ENCODE assay signal across 8 mouse cellular contexts in genomic region chr5:123749065-123750064, GRCm38 (mm10). TPM values are rescaled to one million over a fixed set of nuclear protein-coding genes. Genes with fewer than 3 reads are reported as not detected.
DNase-seq lines count a peak whose midpoint lies in the region; ATAC-seq and TF ChIP-seq lines count a peak whose summit lies in the region.

Rsrc2 (minus strand) TSS chr5:123749414.
Kntc1 (plus strand) TSS chr5:123749716.

- peak within 1 kb of the TSS; percentile 83 for H3K27ac ChIP-seq in ES-Bruce4 (ENCODE audit: insufficient read depth, low read length)
- H3K27ac ChIP-seq in forebrain, embryonic 13.5 days: peak within 1 kb of the TSS; percentile 98
- H3K27ac ChIP-seq in liver, postnatal 0 days (ENCODE audit: low read depth): peak within 1 kb of the TSS; percentile 100
- H3K27ac ChIP-seq in neural tube, embryonic 14.5 days (ENCODE audit: low read depth, low read length): peak within 1 kb of the TSS; percentile 98

- peak within 1 kb of the TSS; percentile 83 for H3K4me2 ChIP-seq in forebrain, embryonic 13.5 days
- peak within 1 kb of the TSS; percentile 90 for H3K4me2 ChIP-seq in liver, postnatal 0 days (ENCODE audit: low read depth, low read length)
- H3K4me2 ChIP-seq in neural tube, embryonic 14.5 days (ENCODE audit: low read depth, low read length): peak within 1 kb of the TSS; percentile 86

- 0 out of 2 replicates have a peak, but pooled peaks have one; percentile 28 for TF ChIP-seq EP300 in ES-Bruce4 (IDR thresholded peaks at IDR 0.05; ENCODE audit: insufficient read depth, low read depth, low read length)
- peak; percentile 82 for TF ChIP-seq EP300 in liver, postnatal 0 days (IDR thresholded peaks at IDR 0.05; ENCODE audit: low read depth)

- no peaks in the 10 kb centered on the region for H3K9me3 ChIP-seq in ES-Bruce4 (replicated peaks; ENCODE audit: control insufficient read depth, insufficient read depth, low read length, poor library complexity, severe bottlenecking)
- H3K9me3 ChIP-seq in forebrain, embryonic 13.5 days (replicated peaks): no peaks in the 10 kb centered on the region
- H3K9me3 ChIP-seq in liver, postnatal 0 days (ENCODE audit: low read length): no peaks in the 10 kb centered on the region
- H3K9me3 ChIP-seq in neural tube, embryonic 14.5 days (ENCODE audit: control insufficient read depth, low read length): no peaks in the 10 kb centered on the region

- H3K27me3 ChIP-seq in ES-Bruce4 (ENCODE audit: control insufficient read depth, insufficient read depth, low read length, poor library complexity, severe bottlenecking): no peaks in the 10 kb centered on the region
- no peaks in the 10 kb centered on the region for H3K27me3 ChIP-seq in forebrain, embryonic 13.5 days
- no peaks in the 10 kb centered on the region for H3K27me3 ChIP-seq in liver, postnatal 0 days (ENCODE audit: insufficient read depth, low read length)
- no peaks in the 10 kb centered on the region for H3K27me3 ChIP-seq in neural tube, embryonic 14.5 days (ENCODE audit: control insufficient read depth, insufficient read depth, low read length)

- intact Hi-C loops in heart, postnatal 10 days (cut with DNase I): loop anchor here (2.0 kb wide), 1 partner anchor 157 kb away; the partner anchor contains the start of gene Denr

- no peak for TF ChIP-seq CTCF in ES-Bruce4 (IDR thresholded peaks at IDR 0.05; ENCODE audit: low read depth, low read length)
- peak; percentile 39; the same call in 1 of the 2 replicates for TF ChIP-seq CTCF in liver, postnatal 0 days (IDR thresholded peaks at IDR 0.05; ENCODE audit: low read depth)

- H3K36me3 ChIP-seq in ES-Bruce4 (ENCODE audit: control insufficient read depth, insufficient read depth, low read length, poor library complexity, severe bottlenecking): peaks cover 33% of the 10 kb centered on the region
- H3K36me3 ChIP-seq in forebrain, embryonic 13.5 days (ENCODE audit: poor library complexity, severe bottlenecking): peaks cover 13% of the 10 kb centered on the region
- peaks cover 13% of the 10 kb centered on the region for H3K36me3 ChIP-seq in liver, postnatal 0 days (replicated peaks; ENCODE audit: insufficient read depth, low read length)
- peaks cover 5% of the 10 kb centered on the region for H3K36me3 ChIP-seq in neural tube, embryonic 14.5 days (ENCODE audit: control insufficient read depth, insufficient read depth, low read length)

- ATAC-seq in cerebellum, adult (ENCODE audit: insufficient number of reproducible peaks, low FRiP score, low TSS enrichment): peak; percentile 99
- peak; percentile 98 for ATAC-seq in forebrain, embryonic 13.5 days
- peak; percentile 94 for ATAC-seq in liver, postnatal 0 days
- ATAC-seq in neural tube, embryonic 14.5 days (ENCODE audit: low read depth): peak; percentile 97

- H3K4me1 ChIP-seq in ES-Bruce4 (ENCODE audit: control insufficient read depth, insufficient read depth, low read length): peaks cover 3% of the 10 kb centered on the region
- H3K4me1 ChIP-seq in forebrain, embryonic 13.5 days: peaks cover 37% of the 10 kb centered on the region
- peaks cover 16% of the 10 kb centered on the region for H3K4me1 ChIP-seq in liver, postnatal 0 days (ENCODE audit: insufficient read depth)
- H3K4me1 ChIP-seq in neural tube, embryonic 14.5 days (ENCODE audit: control insufficient read depth, insufficient read depth, low read length): peaks cover 25% of the 10 kb centered on the region

- TF ChIP-seq POLR2A in ES-Bruce4 (IDR thresholded peaks at IDR 0.05; ENCODE audit: insufficient read depth, low read length): peak; percentile 72

- peak within 1 kb of the TSS; percentile 100 for H3K4me3 ChIP-seq in ES-Bruce4 (ENCODE audit: low read depth, low read length)
- peak within 1 kb of the TSS; percentile 74 for H3K4me3 ChIP-seq in forebrain, embryonic 13.5 days
- H3K4me3 ChIP-seq in liver, postnatal 0 days (ENCODE audit: low read depth, low read length): peak within 1 kb of the TSS; percentile 79
- H3K4me3 ChIP-seq in neural tube, embryonic 14.5 days (ENCODE audit: low read depth, low read length): peak within 1 kb of the TSS; percentile 67

- DNase-seq in heart, postnatal 10 days: peak; percentile 99 to 100
- peak; percentile 95 for DNase-seq in large intestine, adult 2 months (ENCODE audit: low read depth, low spot score)
- peak; percentile 99 for DNase-seq in liver, postnatal 0 days
- DNase-seq in testis, postnatal 10 days (ENCODE audit: low spot score): peak; percentile 97

- under 1% methylated on average over 63 of the region's 63 CpGs for WGBS in forebrain, embryonic 13.5 days
- WGBS in large intestine, adult 2 months: under 1% methylated on average over 63 of the region's 63 CpGs
- WGBS in liver, postnatal 0 days (ENCODE audit: insufficient replicate concordance): under 1% methylated on average over 63 of the region's 63 CpGs
- under 1% methylated on average over 63 of the region's 63 CpGs for WGBS in neural tube, embryonic 14.5 days

- peak within 1 kb of the TSS; percentile 99 for H3K9ac ChIP-seq in ES-Bruce4 (ENCODE audit: low read depth, poor library complexity, severe bottlenecking)
- peak within 1 kb of the TSS; percentile 77 for H3K9ac ChIP-seq in forebrain, embryonic 13.5 days
- peak within 1 kb of the TSS; percentile 93 for H3K9ac ChIP-seq in liver, postnatal 0 days (replicated peaks)
- H3K9ac ChIP-seq in neural tube, embryonic 14.5 days (replicated peaks; ENCODE audit: low read depth, low read length): peak within 1 kb of the TSS; percentile 83

RNA-seq across cellular contexts. Expression of gene Rsrc2, which starts in this region (rescaled TPM):
- polyA plus RNA-seq in ES-Bruce4 (2011; ENCODE audit: insufficient read depth, insufficient read length, low read depth, missing spikeins): 242 and 268 TPM in 2 replicates
- polyA plus RNA-seq in forebrain, embryonic 13.5 days (2015; fragmentation: Nextera tagmentation; extraction: Ambion mirVana): 167 and 172 TPM in 2 replicates
- total RNA-seq in heart, postnatal 10 days (2021): 10 to 100 TPM; 54.1 to 55.8 TPM
- polyA plus RNA-seq in large intestine, adult 2 months (2012; rRNA removed): 10.5 and 14.7 TPM in 2 replicates
- polyA plus RNA-seq in liver, postnatal 0 days (2015; fragmentation: Nextera tagmentation; extraction: Ambion mirVana): 32.5 and 40.7 TPM in 2 replicates
- 135 and 140 TPM in 2 replicates for polyA plus RNA-seq in neural tube, embryonic 14.5 days (2014; fragmentation: Nextera tagmentation; extraction: Ambion mirVana)

RNA-seq across cellular contexts. Expression of gene Kntc1, which starts in this region (rescaled TPM):
- 96.7 and 109 TPM in 2 replicates for polyA plus RNA-seq in ES-Bruce4 (2011; ENCODE audit: insufficient read depth, insufficient read length, low read depth, missing spikeins)
- polyA plus RNA-seq in forebrain, embryonic 13.5 days (2015; fragmentation: Nextera tagmentation; extraction: Ambion mirVana): 28.1 and 28.3 TPM in 2 replicates
- 10 to 100 TPM in 1 of 2 experiments, 1 to 10 TPM in 1; 6.9 to 10.3 TPM for total RNA-seq in heart, postnatal 10 days (2021)
- 4.5 TPM in 2 replicates for polyA plus RNA-seq in large intestine, adult 2 months (2012; rRNA removed)
- 7.5 and 7.6 TPM in 2 replicates for polyA plus RNA-seq in liver, postnatal 0 days (2015; fragmentation: Nextera tagmentation; extraction: Ambion mirVana)
- 4.3 and 5.2 TPM in 2 replicates for polyA plus RNA-seq in neural tube, embryonic 14.5 days (2014; fragmentation: Nextera tagmentation; extraction: Ambion mirVana)

Comparison
In these comparisons a context has a peak if more than half of its experiments do, and no peak if none do; other contexts are left out.
1. Peak in every context shown above with its lines: DNase-seq, ATAC-seq, H3K4me3 ChIP-seq and H3K27ac ChIP-seq.